Mouse (Mus musculus) heart, postnatal 0 days (tissue): Measurements from ENCODE around the gene Ublcp1.

Source experiments
- CTCF ChIP-seq: IDR thresholded peaks from 2 replicates; pipeline ENCODE4 v1.5.1; 2016; ENCODE audit warnings: antibody characterized with exemption, control low read depth, low read depth
- EP300 ChIP-seq: IDR thresholded peaks from 2 replicates; pipeline ENCODE4 v1.6.1; 2016; ENCODE audit warnings: antibody characterized with exemption, low read depth

GRCm38 (mm10) chr11:44504761-44505160, 34.5 kb upstream of the Ublcp1 start:
- TF ChIP-seq CTCF (no peak), EP300 (no peak)
